Mouse (Mus musculus) c-Kit-negative CD71-positive TER-119-positive erythroid progenitor cells, embryonic 14.5 days (primary cell): ENCODE measurements around the gene Lix1.

ENCODE experiments used
- DNase-seq: peaks from one replicate; pipeline ENCODE4 v3.0.0-alpha.2; 2013; ENCODE audit warnings: low read depth, low spot score

The Lix1 gene

GRCm38 (mm10) chr17:17412176-17412575, 9.7 kb downstream of the Lix1 start:
- DNase-seq: no peak

GRCm38 (mm10) chr17:17414206-17414605, 11.7 kb downstream of the Lix1 start:
- DNase-seq: no peak

DNA sequence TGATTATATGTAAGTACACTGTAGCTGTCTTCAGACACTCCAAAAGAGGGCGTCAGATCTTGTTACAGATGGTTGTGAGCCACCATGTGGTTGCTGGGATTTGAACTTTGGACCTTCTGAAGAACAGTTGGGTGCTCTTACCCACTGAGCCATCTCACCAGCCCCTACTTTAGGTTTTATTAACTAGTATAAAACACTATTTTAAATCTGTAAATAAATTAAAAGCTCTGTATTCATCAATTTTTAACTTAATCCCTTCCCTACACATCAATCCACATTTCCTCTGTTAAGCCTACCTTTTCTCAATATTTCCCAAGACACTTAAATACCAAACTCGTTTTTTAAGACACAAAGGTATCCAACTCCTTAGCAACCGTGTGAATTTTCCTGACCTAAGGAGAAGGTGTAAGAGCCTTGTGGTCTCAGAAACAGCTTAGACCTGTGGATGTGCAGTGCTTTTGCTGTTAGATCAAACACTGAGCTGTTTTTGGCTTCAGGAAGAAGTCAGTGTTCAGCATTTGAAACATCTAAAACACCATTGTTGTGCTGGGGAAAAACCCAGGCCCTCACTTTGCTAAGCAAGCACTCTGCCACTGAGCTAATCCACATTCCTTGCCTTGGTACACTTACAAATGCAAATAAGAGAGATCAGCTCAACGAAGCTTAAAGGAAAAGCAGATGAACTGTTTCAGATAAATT, 22.3 kb downstream of the Lix1 start:
- DNase-seq: no peak

GRCm38 (mm10) chr17:17425308-17425813, 22.9 kb downstream of the Lix1 start:
- no peak for DNase-seq

DNA sequence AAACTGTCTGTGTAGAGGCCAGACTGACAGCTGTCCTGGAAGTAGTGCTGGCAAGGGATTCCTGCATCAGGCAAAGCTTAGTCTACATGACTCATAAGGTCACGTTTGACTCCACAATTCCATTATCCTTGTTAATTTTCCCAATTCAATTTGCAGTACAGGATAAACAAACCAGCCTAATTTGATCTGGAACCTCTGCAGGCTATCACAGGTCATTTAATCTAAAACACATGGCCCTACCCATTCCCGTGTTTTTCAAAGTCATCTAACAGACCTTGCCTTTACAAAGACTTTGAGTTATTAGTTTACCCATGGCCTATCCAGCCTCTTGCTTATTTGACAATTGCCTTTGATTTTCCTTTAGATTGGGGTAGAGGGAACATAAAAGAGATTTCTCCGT, 23.4 kb downstream of the Lix1 start:
- no peak for DNase-seq

DNA sequence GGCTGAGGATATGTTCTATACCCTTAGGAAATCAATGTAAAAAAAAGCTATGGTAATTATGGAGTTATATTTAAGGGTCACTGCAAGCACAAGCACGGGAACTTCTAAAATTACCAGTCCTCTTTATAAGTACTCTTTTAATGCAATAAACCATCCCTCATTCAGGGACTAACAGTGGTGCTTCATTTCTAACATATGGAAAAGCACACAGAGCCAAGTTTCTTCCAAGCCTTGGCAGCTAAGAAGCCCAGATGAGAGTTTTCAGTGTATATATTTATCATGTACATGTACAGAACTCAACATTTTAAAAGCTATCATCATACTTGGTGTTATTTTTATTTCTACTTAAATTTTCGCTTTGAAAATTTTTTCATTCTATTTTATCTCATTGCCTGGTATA, 26.4 kb downstream of the Lix1 start:
- no peak for DNase-seq

DNA sequence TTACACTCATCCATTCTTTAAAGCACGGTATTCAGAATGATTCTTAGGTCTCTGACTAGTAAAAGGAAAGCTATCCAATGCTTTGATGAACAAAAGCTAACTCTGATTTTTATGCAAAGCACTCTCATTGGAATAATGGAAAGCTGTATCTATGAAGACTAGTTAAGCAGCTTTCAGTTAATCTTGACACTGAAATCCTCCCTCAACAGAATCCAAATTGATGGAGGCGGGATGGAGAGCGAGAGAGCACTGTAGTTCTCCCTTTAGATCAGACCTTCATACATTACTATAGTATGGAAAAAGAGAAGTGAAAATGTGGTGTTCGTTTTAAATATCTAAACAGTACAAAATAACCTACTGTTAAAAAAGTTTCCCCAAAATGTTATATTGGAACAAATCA, 31.2 kb downstream of the Lix1 start:
- no peak for DNase-seq

DNA sequence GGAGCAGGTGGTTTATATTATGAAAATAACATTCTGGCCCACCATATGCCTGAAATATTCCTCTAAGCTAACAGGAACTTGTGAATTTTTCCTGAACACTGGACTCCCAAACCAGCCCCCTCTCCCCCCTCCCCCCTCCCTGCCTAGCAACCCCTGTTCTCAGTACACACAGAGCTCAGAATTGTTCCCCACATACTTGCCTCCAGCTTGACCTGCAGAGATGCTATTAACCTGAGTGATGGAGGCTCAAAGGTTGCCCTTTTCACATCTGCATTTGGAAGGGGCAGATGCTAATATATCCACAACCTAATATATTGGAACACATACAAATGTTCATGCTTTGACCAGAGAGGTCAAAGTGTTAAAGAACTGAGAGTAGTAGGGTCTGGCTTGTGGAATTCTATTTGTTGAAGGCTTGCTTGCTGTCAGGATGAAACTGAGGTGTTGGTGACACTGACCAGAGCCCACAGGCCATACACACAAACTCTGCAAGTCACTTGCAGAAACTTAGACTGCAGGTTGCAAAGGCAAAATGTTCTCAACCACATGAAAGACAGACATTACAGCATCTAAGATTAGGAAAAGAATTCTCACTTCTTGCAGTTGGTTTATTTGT, 36.2 kb downstream of the Lix1 start:
- DNase-seq: no peak

- DNase-seq: no peak
These were observed 39.5 kb downstream of the Lix1 start for GRCm38 (mm10) chr17:17441876-17442498.

DNA sequence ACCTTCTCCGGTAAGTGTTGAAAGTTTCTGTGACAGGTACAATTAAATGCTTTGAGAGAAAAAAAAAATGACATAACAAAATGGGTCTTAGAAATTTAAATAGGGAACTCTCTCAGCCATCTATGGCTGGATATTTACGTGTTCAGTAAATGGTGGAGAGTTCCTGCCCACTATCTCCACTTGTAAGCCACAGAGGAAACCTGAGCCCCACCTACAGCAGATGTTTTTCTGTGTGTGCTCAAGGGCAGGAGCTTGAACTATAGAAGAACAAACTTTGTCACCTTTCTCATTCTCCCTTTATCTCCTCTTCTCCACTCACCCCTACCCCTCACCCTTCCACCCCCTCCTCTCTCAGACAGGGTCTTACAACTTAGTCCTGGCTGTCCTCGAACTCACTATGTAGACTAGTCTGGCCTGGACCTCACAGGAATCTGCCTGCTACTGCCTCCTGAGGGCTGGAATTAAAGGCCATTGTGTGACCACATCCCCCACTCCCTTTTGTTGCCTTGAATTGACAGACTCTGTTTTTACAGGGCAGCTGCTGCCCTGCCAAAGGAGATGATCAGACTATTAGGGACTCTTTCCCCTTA, 41.9 kb downstream of the Lix1 start:
- no peak for DNase-seq

DNA sequence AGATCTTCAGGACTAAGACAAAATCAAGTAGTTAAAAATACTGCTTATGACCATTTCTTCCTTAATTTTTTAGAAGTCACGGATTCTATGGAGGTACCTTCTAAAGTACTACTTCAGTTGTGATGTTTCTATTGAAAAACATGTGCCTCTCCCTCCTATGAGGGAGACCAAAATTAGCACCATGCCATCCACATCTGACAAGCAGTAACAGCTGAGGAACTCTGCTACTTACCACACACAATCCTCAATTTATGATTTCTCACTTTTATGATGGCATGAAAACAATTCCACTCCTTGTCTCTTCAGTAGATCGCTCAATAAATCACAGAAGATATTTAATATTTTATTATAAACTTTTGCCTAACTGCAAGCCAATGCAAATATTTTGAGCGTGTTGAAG, 44.2 kb downstream of the Lix1 start:
- no peak for DNase-seq

- DNase-seq: no peak
These were observed 45.3 kb downstream of the Lix1 start for GRCm38 (mm10) chr17:17447821-17448220.

GRCm38 (mm10) chr17:17448737-17449440, 46.4 kb downstream of the Lix1 start:
- DNase-seq: no peak

- no peak for DNase-seq
These were observed 46.9 kb downstream of the Lix1 start for GRCm38 (mm10) chr17:17449441-17449770.

GRCm38 (mm10) chr17:17451102-17451501, 48.6 kb downstream of the Lix1 start:
- no peak for DNase-seq

DNA sequence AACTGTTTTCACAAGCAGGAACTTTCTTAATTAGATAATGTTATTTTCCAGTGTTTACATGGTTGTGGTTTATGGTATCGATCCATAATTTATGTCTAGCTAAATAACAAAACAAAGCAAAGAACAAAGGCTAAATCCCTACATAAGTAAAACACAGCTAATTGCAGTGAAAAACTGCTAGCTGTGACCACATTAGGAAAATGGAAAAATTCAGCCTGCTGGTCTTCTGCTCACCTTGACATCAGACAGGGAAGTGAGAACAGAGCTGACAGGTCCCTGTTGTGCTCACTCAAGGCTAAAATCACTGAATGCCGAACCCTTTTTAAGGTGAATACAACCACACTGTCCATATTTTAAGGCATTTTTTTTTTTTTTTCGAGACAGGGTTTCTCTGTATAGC, 50.1 kb downstream of the Lix1 start:
- no peak for DNase-seq

GRCm38 (mm10) chr17:17454573-17454972, 52.1 kb downstream of the Lix1 start:
- DNase-seq: no peak

- DNase-seq: no peak
These were observed 83.3 kb downstream of the Lix1 start for GRCm38 (mm10) chr17:17485789-17486188.

- no peak for DNase-seq
These were observed 88.5 kb downstream of the Lix1 start for GRCm38 (mm10) chr17:17490820-17491621.

DNA sequence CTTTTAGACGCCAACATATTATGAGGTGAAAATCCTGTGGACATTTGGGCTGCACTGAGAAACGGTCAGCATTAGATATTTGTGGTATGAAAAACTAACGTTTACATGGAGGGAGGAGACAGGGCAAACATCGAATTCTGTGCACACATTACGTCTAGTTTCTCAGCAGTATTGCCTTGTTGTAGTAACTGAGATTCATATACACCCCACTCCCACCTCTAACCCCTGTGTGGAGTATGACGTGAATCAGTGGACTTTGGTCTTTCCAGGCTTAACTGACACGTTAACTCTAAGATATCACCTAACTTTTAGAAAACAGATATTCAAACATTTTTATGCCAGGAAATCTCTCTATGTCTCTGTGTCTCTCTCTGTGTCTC, 89.1 kb downstream of the Lix1 start:
- no peak for DNase-seq

- DNase-seq: no peak
These were observed 89.6 kb downstream of the Lix1 start for GRCm38 (mm10) chr17:17492116-17492515.
